Mouse (Mus musculus) brain, adult 10 weeks (tissue): ENCODE measurements around the gene Tmem14a. TPM values are rescaled to one million over a fixed set of nuclear protein-coding genes. Genes with fewer than 3 reads are reported as not detected.

Experiments used
- polyA plus RNA-seq: library from polyadenylated mRNA; stranded (reverse); fragments of 350-450 nt; fragmentation: Illumina TruSeq; extraction: RNeasy Lipid Tissue Mini Kit (QIAGEN cat#74804); gene quantifications from one replicate; pipeline ENCODE4 v1.2.3, GENCODE M21; 2015; ENCODE audit warnings: low read depth, low replicate concordance

Tmem14a gene
- 77.6 TPM for polyA plus RNA-seq

GRCm38 (mm10) chr1:21218489-21218919, at the start of gene Tmem14a:
Gene Tmem14a (plus strand): TSS chr1:21218575.

GRCm38 (mm10) chr1:21239911-21240898, 21.8 kb downstream of the Tmem14a start, which contains the start of gene Gsta3:
Gene Gsta3 (plus strand): TSS chr1:21240589.

Other genes with a start within 250 kb of the Tmem14a start
- 0.61 TPM for gene Tram2, start 139.3 kb upstream of the Tmem14a start, polyA plus RNA-seq
- gene Gsta3, start 22.0 kb downstream of the Tmem14a start, polyA plus RNA-seq = 2.6 TPM
- not detected for gene Khdc1a, start 131.1 kb downstream of the Tmem14a start, polyA plus RNA-seq
- not detected for gene Khdc1c, start 149.8 kb downstream of the Tmem14a start, polyA plus RNA-seq
- not detected for gene Khdc1b, start 165.0 kb downstream of the Tmem14a start, polyA plus RNA-seq